Mouse (Mus musculus) liver, adult 2 months (tissue): ENCODE data around the gene Tubg2. TPM values are rescaled to one million over a fixed set of nuclear protein-coding genes. Genes with fewer than 3 reads are reported as not detected.

Experiments
- DNase-seq: peaks from one replicate; pipeline ENCODE4 v3.0.0-alpha.2; 2011; ENCODE audit warnings: low read depth, low spot score; ENCODE audit errors: extremely low read depth
- H3K27ac ChIP-seq: fragments of 200-500 bp; replicated peaks from 2 replicates; pipeline ENCODE4 v1.5.1; 2012; ENCODE audit warnings: low read depth, mild to moderate bottlenecking, control low read depth, inconsistent platforms, low read length; ENCODE audit not compliant: insufficient read depth
- H3K27me3 ChIP-seq: fragments of 200-500 bp; 2 replicates; pipeline ENCODE4 v1.6.1; 2012; ENCODE audit warnings: mild to moderate bottlenecking, moderate library complexity, low read length, inconsistent platforms; ENCODE audit not compliant: control insufficient read depth, insufficient read depth
- H3K36me3 ChIP-seq: fragments of 200-500 bp; 2 replicates; pipeline ENCODE4 v1.6.1; 2012; ENCODE audit warnings: low read length, inconsistent platforms; ENCODE audit not compliant: control insufficient read depth, insufficient read depth
- H3K4me1 ChIP-seq: fragments of 200-500 bp; 2 replicates; pipeline ENCODE4 v1.6.1; 2011; ENCODE audit warnings: low read length; ENCODE audit not compliant: control insufficient read depth, insufficient read depth
- H3K4me3 ChIP-seq: fragments of 200-500 bp; 2 replicates; pipeline ENCODE4 v1.5.1; 2011; ENCODE audit warnings: low read depth, mild to moderate bottlenecking, control low read depth, low read length, moderate library complexity; ENCODE audit not compliant: insufficient read depth
- H3K79me2 ChIP-seq: fragments of 200-500 bp; 2 replicates; pipeline ENCODE4 v1.6.1; 2012; ENCODE audit warnings: inconsistent platforms, mild to moderate bottlenecking, low read length, moderate library complexity; ENCODE audit not compliant: control insufficient read depth, insufficient read depth
- H3K9ac ChIP-seq: fragments of 200-500 bp; 2 replicates; pipeline ENCODE4 v1.6.1; 2012; ENCODE audit warnings: low read depth, mild to moderate bottlenecking, control low read depth, inconsistent platforms, low read length
- CTCF ChIP-seq: fragments of 200-500 bp; IDR thresholded peaks from 2 replicates; pipeline ENCODE4 v1.5.1; 2011; ENCODE audit warnings: low read depth, low read length, control low read depth
- POLR2A ChIP-seq: fragments of 200-500 bp; IDR thresholded peaks from 2 replicates; pipeline ENCODE4 v1.6.1; 2011; ENCODE audit warnings: low read length, control low read depth; ENCODE audit not compliant: insufficient read depth; ENCODE audit errors: extremely low read depth
- WGBS: fragments of 180-500 bp; shearing (Covaris S2); methylation state at CpG from one replicate; pipeline ENCODE4 v1.1.7; 2018; 5-methylcytosine and 5-hydroxymethylcytosine counted together
- polyA plus RNA-seq: library from polyadenylated mRNA; depleted of rRNA; stranded (reverse); fragments of >200 nt; gene quantifications from 2 replicates; pipeline ENCODE4 v1.2.3, GENCODE M21; 2012; rRNA removed
- total RNA-seq: library from RNA; depleted of rRNA; stranded (reverse); fragments of >200 nt; gene quantifications from 2 replicates; pipeline ENCODE4 v1.2.3, GENCODE M21; 2014; rRNA removed

Gene Tubg2
- total and polyA plus RNA-seq, 2 experiments = 0.10 TPM; not detected in 1

DNA sequence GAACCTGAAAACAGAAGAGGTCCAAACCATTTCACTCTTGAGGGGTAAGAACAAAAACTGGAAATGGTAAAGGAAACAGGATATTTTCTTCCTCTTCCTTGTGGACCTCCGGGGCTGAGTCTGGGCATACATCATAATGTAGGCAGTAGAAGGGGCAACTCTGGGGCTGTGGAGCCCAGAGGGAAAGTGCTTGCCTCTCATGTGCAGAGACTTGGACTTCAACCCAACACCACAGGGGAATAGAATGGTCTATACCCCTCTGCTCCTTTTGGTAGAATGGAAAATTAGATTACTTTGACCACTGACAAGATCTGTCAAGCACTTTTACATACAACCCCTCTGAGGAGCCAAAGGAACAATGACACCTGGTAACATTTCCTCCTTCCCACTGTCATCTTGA is 39.4 kb downstream of the Tubg2 start:
- Histone ChIP-seq H3K27ac (no peak overlapping the region), H3K36me3 (peaks cover 13% of the 10 kb centered on the region), H3K9ac (no peak overlapping the region), H3K79me2 (no peaks in the 10 kb centered on the region), H3K4me1 (no peaks in the 10 kb centered on the region), H3K4me3 (no peak overlapping the region), H3K27me3 (no peaks in the 10 kb centered on the region)
- 55% methylated on average over 1 of the region's 1 CpGs for WGBS
- TF ChIP-seq CTCF (no peak), POLR2A (no peak)
- DNase-seq = no peak

DNA sequence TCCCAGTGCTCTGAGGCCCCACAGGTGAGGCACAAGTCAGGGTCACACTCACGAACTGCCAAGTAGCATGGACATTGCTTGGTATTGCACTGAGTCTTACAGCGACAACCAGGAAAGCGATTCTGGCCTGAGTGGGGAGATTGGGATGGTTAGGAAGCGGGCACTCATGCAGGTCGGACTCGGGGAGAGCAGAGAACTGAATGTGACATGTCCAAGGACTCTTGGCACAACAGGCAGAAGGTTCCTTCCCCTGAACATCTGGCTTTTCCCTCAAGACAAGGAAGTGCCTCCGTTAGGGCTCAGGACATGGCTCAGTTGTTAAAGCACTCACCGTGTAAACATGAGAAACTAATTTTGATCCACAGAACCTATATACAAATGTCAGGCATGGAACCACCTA is 39.9 kb downstream of the Tubg2 start:
- H3K4me3 ChIP-seq = no peak overlapping the region
- no peak for TF ChIP-seq CTCF
- peaks cover 13% of the 10 kb centered on the region for H3K36me3 ChIP-seq
- H3K79me2 ChIP-seq = no peaks in the 10 kb centered on the region
- no peaks in the 10 kb centered on the region for H3K4me1 ChIP-seq
- H3K27me3 ChIP-seq = no peaks in the 10 kb centered on the region
- H3K27ac ChIP-seq = no peak overlapping the region
- H3K9ac ChIP-seq = no peak overlapping the region
- no peak for DNase-seq
- WGBS = 89% methylated on average over 8 of the region's 8 CpGs

DNA sequence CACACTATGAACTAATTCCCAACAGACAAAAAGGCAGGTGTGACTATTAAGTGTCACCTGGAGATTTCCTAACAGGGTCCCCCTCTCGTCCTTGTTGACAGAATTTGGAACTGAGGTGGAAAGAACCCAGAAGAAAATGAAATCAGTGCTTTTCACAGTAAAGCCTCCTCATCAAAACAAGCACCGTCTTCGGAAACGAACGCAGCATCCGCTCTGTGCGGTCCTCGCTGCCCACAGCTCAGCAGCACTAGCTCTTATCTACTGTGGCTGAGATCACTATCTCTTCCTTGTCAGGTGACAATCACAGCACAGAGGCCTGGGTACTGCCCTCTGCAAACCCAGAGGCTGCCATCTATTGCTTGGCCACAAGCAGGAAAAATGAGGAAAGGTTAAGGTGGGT is 40.5 kb downstream of the Tubg2 start:
- no peak overlapping the region for H3K4me3 ChIP-seq
- no peaks in the 10 kb centered on the region for H3K4me1 ChIP-seq
- H3K9ac ChIP-seq = no peak overlapping the region
- no peaks in the 10 kb centered on the region for H3K79me2 ChIP-seq
- DNase-seq = no peak
- no peaks in the 10 kb centered on the region for H3K27me3 ChIP-seq
- TF ChIP-seq CTCF = no peak
- TF ChIP-seq POLR2A = no peak
- H3K27ac ChIP-seq = no peak overlapping the region
- 91% methylated on average over 8 of the region's 8 CpGs for WGBS
- H3K36me3 ChIP-seq = peaks cover 13% of the 10 kb centered on the region

DNA sequence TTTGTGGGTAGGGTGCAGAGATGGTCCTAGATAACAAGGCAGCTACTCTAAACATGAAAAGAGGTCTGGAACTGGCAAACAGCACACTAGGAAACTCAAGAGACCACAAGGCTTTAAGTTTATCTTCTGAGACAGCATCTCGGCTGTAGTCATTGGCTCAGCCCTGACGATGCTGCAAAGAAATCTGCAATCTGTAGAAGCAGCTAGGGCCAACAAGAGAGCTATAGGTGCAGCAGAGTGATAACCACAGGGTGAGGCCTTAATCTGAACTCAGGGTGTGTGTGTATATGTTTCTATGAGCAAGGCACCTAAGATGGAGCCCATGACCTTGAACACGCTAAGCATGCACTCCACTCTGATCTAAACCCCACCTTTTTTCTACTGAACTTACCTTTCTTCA is 43.8 kb downstream of the Tubg2 start:
- Histone ChIP-seq H3K36me3 (peaks cover 19% of the 10 kb centered on the region; the same call in 1 of the 2 replicates), H3K4me1 (no peaks in the 10 kb centered on the region), H3K4me3 (no peak overlapping the region), H3K79me2 (no peaks in the 10 kb centered on the region), H3K27ac (no peak overlapping the region), H3K27me3 (no peaks in the 10 kb centered on the region), H3K9ac (no peak overlapping the region)
- no peak for DNase-seq
- WGBS = 88% methylated on average over 3 of the region's 3 CpGs
- TF ChIP-seq POLR2A (no peak), CTCF (no peak)

DNA sequence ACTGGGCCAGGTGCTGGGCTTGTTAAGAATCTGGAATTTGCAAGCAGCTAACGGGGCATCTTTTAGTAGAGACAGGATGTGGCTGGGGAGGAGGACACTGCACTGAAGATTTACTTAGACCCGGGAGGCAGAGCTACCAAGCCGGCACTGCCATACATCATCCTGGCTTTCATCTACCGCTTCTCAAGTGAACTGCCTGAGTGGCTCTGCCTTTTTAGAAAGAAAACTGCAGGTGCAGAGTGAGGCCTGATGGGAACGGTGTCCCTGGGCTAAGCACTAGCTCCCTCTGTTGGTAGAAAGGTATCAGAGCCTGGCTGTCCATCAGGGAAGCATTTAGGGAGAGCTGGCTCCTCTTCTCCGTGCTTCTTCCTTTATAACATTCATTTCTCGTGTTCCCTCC is 45.3 kb downstream of the Tubg2 start:
- no peaks in the 10 kb centered on the region for H3K79me2 ChIP-seq
- H3K27ac ChIP-seq = no peak overlapping the region
- 53% methylated on average over 7 of the region's 7 CpGs for WGBS
- peak; percentile 3 for DNase-seq
- H3K4me3 ChIP-seq = no peak overlapping the region
- no peaks in the 10 kb centered on the region for H3K4me1 ChIP-seq
- H3K9ac ChIP-seq = no peak overlapping the region
- H3K27me3 ChIP-seq = no peaks in the 10 kb centered on the region
- H3K36me3 ChIP-seq = peaks cover 27% of the 10 kb centered on the region; the same call in 1 of the 2 replicates
- no peak for TF ChIP-seq POLR2A
- peak; percentile 69 for TF ChIP-seq CTCF

Other genes with a start within 250 kb of the Tubg2 start
- gene Stat3, start 216.4 kb upstream of the Tubg2 start, total RNA-seq = 58.5 and 76.4 TPM in 2 replicates
- 48.7 and 60.4 TPM in 2 replicates for gene Stat3, start 216.4 kb upstream of the Tubg2 start, polyA plus RNA-seq
- 3.8 and 4.1 TPM in 2 replicates for gene Cavin1, start 185.0 kb upstream of the Tubg2 start, total RNA-seq
- 3.9 and 4.0 TPM in 2 replicates for gene Cavin1, start 185.0 kb upstream of the Tubg2 start, polyA plus RNA-seq
- gene Atp6v0a1, start 146.5 kb upstream of the Tubg2 start, total RNA-seq = 21.5 and 26.8 TPM in 2 replicates
- gene Atp6v0a1, start 146.5 kb upstream of the Tubg2 start, polyA plus RNA-seq = 37.7 and 39.2 TPM in 2 replicates
- gene Naglu, start 85.9 kb upstream of the Tubg2 start, total RNA-seq = 22.1 and 23.6 TPM in 2 replicates
- 33.8 and 38.8 TPM in 2 replicates for gene Naglu, start 85.9 kb upstream of the Tubg2 start, polyA plus RNA-seq
- 0.27 and 0.37 TPM in 2 replicates for gene Hsd17b1, start 77.5 kb upstream of the Tubg2 start, total RNA-seq
- gene Hsd17b1, start 77.5 kb upstream of the Tubg2 start, polyA plus RNA-seq = 0.12 and 0.37 TPM in 2 replicates
- gene Coasy, start 73.3 kb upstream of the Tubg2 start, total RNA-seq = 84.0 and 89.9 TPM in 2 replicates
- gene Coasy, start 73.3 kb upstream of the Tubg2 start, polyA plus RNA-seq = 182 and 194 TPM in 2 replicates
- 33.5 and 34.4 TPM in 2 replicates for gene Mlx, start 68.6 kb upstream of the Tubg2 start, total RNA-seq
- 34.8 and 39.8 TPM in 2 replicates for gene Mlx, start 68.6 kb upstream of the Tubg2 start, polyA plus RNA-seq
- gene Psmc3ip, start 60.5 kb upstream of the Tubg2 start, total RNA-seq = 0.55 and 0.67 TPM in 2 replicates
- gene Psmc3ip, start 60.5 kb upstream of the Tubg2 start, polyA plus RNA-seq = 0.20 and 0.39 TPM in 2 replicates
- gene Retreg3, start 36.0 kb upstream of the Tubg2 start, total RNA-seq = 46.2 and 46.3 TPM in 2 replicates
- gene Retreg3, start 36.0 kb upstream of the Tubg2 start, polyA plus RNA-seq = 61.2 and 61.5 TPM in 2 replicates
- 7.6 and 9.2 TPM in 2 replicates for gene Tubg1, start 36.0 kb upstream of the Tubg2 start, total RNA-seq
- 11.9 and 17.6 TPM in 2 replicates for gene Tubg1, start 36.0 kb upstream of the Tubg2 start, polyA plus RNA-seq
- gene Cntnap1, start 14.6 kb downstream of the Tubg2 start, total RNA-seq = 0.40 and 0.46 TPM in 2 replicates
- 0.87 and 0.88 TPM in 2 replicates for gene Cntnap1, start 14.6 kb downstream of the Tubg2 start, polyA plus RNA-seq
- 3.9 and 4.0 TPM in 2 replicates for gene Plekhh3, start 15.4 kb downstream of the Tubg2 start, total RNA-seq
- gene Plekhh3, start 15.4 kb downstream of the Tubg2 start, polyA plus RNA-seq = 10.5 and 11.5 TPM in 2 replicates
- gene Ccr10, start 19.5 kb downstream of the Tubg2 start, total RNA-seq = 0.13 TPM in 1 of 2 replicates, not detected in the other
- 0.05 and 0.13 TPM in 2 replicates for gene Ccr10, start 19.5 kb downstream of the Tubg2 start, polyA plus RNA-seq
- gene Ezh1, start 70.6 kb downstream of the Tubg2 start, total RNA-seq = 10.5 and 10.8 TPM in 2 replicates
- gene Ezh1, start 70.6 kb downstream of the Tubg2 start, polyA plus RNA-seq = 7.5 and 9.2 TPM in 2 replicates
- gene Ramp2, start 90.1 kb downstream of the Tubg2 start, total RNA-seq = 4.9 and 6.6 TPM in 2 replicates
- gene Ramp2, start 90.1 kb downstream of the Tubg2 start, polyA plus RNA-seq = 16.4 and 22.5 TPM in 2 replicates
- gene Vps25, start 97.8 kb downstream of the Tubg2 start, total RNA-seq = 35.6 and 43.8 TPM in 2 replicates
- 109 and 122 TPM in 2 replicates for gene Vps25, start 97.8 kb downstream of the Tubg2 start, polyA plus RNA-seq
- 0.37 and 0.40 TPM in 2 replicates for gene Wnk4, start 104.7 kb downstream of the Tubg2 start, total RNA-seq
- 0.32 and 1.1 TPM in 2 replicates for gene Wnk4, start 104.7 kb downstream of the Tubg2 start, polyA plus RNA-seq
- not detected in 2 replicates for gene Cntd1, start 123.1 kb downstream of the Tubg2 start, total RNA-seq
- gene Cntd1, start 123.1 kb downstream of the Tubg2 start, polyA plus RNA-seq = not detected in 2 replicates
- gene Coa3, start 123.2 kb downstream of the Tubg2 start, total RNA-seq = 74.7 and 96.8 TPM in 2 replicates
- gene Coa3, start 123.2 kb downstream of the Tubg2 start, polyA plus RNA-seq = 289 and 376 TPM in 2 replicates
- 43.8 and 57.8 TPM in 2 replicates for gene Becn1, start 146.4 kb downstream of the Tubg2 start, total RNA-seq
- 43.1 and 50.8 TPM in 2 replicates for gene Becn1, start 146.4 kb downstream of the Tubg2 start, polyA plus RNA-seq
- gene Psme3, start 160.3 kb downstream of the Tubg2 start, total RNA-seq = 15.8 and 16.8 TPM in 2 replicates
- gene Psme3, start 160.3 kb downstream of the Tubg2 start, polyA plus RNA-seq = 34.5 and 37.9 TPM in 2 replicates
- 0.40 and 0.46 TPM in 2 replicates for gene Aoc2, start 169.2 kb downstream of the Tubg2 start, total RNA-seq
- gene Aoc2, start 169.2 kb downstream of the Tubg2 start, polyA plus RNA-seq = 0.91 and 1.7 TPM in 2 replicates
- 0.13 and 0.18 TPM in 2 replicates for gene Aoc3, start 174.7 kb downstream of the Tubg2 start, total RNA-seq
- gene Aoc3, start 174.7 kb downstream of the Tubg2 start, polyA plus RNA-seq = 0.05 and 0.16 TPM in 2 replicates
- 121 and 144 TPM in 2 replicates for gene G6pc, start 211.7 kb downstream of the Tubg2 start, total RNA-seq
- 115 and 146 TPM in 2 replicates for gene G6pc, start 211.7 kb downstream of the Tubg2 start, polyA plus RNA-seq